Mouse (Mus musculus) left cerebral cortex, postnatal 36 days (tissue): ENCODE results near the gene Gpr179. TPM values are rescaled to one million over a fixed set of nuclear protein-coding genes. Genes with fewer than 3 reads are reported as not detected.

ENCODE experiments used
- DNase-seq, 2 experiments: peaks; one replicate each; pipeline ENCODE4 v3.0.0; 2021 to 2022; ENCODE audit warnings: low spot score in 2 of 2, mixed read lengths in 1 of 2
- intact Hi-C: fragments of 180-260 bp; cut with DNase I; formaldehyde crosslinking; loops from one replicate; pipeline ENCODE4 v1.15.1; 2025
- total RNA-seq, 2 experiments: library from RNA; stranded (reverse); gene quantifications; 2 replicates each; pipeline ENCODE4 v1.2.3; 2021

Gene Gpr179
- under 1 TPM; 0.39 to 0.52 TPM for total RNA-seq

DNA sequence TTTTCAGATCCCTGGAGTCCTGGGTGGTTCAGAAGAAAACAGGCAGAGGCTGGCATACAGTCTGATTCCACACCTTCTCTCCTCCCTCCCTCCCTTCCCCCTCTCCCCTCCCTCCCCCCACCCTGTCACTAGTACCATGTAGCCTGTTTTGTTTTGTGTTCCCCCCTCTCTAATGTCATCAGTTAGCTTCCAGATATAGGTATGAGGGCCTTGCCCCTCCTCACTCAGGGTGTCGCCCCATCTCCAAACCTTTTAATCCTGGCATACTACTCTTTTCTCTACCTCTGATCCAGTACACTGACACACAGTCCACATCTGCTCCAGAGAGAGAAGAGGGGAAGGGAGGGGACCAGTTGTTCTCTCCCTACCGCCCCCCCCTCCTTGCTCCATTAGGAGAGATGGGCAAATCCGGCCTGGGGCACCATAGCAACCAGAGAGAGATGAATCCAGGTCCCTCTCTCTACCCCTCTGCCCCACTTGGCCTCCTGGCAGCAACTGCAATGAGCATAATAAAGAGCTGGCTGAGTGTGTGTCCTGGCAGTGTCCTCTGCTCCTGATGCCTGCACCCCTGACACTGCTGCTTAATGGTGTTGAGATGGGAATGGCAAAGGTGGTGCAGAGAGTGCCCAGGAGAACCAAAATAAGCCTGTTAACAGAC lies at the start of gene Gpr179:
TSS of gene Gpr179 (minus strand) at position 51 of the 658 bp plus-strand sequence.
- DNase-seq, result no peak

DNA sequence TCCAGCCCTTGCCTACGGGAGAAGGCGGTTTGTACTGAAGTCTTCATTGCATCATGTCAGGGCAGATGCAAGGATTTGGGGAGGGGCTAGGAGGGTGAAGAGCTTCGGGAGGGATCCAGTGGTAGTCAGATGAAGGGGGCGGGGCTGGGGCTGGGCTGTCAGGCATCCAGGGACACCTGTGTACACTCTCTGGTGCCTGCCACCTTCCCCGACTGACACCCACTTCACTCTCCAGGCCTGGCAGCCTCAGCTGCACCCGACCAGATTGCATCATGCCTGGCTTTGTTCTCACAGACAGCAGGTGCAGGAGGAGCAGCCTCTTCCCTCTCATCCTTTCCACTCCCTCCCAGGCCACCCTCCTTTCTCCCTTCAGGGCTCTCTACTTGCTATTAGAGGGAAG lies 49.2 kb upstream of the Gpr179 start:
- peak; percentile 70 to 74 for DNase-seq
- intact Hi-C loops, result loop anchor here (2.0 kb wide), 1 partner anchor 38 kb away; the partner anchor contains the start of gene Socs7

More for the DNA sequence above, at the start of gene Gpr179:
- intact Hi-C loops, result no loop called here

DNA sequence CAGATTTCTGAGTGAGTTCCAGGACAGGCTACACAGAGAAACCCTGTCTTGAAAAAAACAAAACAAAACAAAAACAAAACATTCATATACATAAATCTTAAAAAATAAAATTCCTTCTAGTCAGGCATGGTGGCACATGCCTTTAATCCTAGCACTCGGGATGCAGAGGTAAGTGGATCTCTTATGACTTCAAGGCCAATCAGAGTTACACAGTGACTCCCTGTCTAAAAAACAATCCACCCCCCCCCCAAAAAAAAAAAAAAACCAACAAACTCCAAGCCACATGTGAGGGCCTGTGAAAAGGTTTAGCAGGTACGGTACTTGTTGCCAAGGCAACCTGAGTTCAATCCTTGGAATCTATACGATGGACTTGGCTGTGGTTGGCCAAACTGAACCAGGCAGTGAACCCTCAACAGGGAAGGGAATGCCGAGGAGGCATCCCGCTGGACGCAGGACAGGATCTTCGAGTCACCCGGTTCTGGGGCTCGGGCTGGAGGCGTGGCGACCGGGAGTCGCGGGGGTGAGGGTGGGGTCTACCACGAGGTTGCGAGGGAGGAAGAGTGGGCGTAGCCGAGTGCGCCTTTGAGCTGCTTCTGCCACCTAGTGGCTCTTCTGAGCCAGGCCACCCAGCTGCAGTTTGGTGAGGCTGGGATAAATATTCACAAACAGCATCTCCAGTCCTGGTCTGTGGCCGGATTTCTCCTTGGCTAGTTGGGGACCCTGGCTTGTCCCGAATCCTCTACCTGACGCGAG lies 48.3 kb upstream of the Gpr179 start:
- peak; percentile 74 to 84 for DNase-seq
- intact Hi-C loops, result loop anchor here (2.0 kb wide), 1 partner anchor 37 kb away; the partner anchor contains the start of gene Socs7

DNA sequence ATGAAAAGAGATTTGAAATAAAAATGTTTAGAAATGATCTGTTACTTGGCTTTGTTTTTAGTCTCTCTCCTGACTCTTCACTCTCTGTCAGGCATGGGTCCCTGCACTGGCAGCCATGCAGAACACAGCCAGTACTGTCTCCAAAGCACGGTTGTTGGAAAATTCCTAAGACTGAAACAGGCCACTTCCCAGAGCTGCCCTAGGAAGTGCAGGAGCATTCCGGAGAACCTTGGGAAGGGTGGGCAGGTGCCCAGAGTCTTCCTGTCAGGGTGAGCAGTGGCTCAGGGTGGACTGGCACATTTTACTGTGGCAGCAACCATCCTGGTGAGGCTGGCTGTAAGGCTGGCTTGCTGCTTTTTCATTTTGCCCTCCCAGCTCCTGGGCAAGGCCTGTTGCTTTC lies 46.6 kb upstream of the Gpr179 start:
- intact Hi-C loops, result no loop called here
- DNase-seq, result no peak

DNA sequence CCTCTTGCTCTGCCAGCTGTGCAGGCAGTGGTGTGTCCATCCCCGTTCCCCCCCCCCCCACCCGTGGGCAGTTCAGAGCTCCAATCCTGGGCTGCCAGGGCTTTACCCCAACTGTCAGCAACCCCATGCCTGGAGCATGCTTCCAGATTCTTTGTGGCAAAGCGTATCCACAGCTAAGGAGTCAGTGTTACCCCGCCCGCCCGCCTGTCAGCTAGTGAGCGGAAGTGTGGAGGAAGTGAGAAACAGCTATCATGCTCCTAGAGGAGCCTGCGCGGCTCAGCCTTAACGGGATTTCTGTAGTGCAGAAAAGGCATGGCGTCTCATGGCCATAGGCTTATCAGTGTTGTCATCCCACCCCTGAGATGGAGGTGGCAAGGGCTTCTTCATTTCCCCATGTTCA lies 42.3 kb upstream of the Gpr179 start:
- DNase-seq, result peak; percentile 72 to 76
- intact Hi-C loops, result no loop called here

DNA sequence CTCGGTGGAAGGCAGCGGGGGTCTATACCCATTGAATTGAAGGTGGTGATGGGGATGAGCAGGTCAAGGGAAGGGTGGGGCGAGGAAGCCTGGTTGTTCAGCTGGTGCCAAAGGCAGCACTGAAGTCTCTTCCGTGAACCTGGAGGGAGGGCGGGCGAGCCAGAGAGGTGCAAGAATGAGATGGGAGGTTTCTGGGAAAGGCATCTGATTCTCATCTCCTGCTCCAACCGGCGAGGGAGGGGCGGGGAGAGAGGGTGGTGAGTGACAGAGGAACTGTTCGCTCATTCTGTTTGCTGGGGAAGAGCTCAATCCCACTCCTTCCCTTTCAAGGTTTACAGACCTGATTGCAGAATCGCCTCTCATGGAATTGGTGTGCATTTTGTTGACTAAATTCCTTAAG lies 41.8 kb upstream of the Gpr179 start:
- peak in 1 of 2 experiments; percentile 43 for DNase-seq
- intact Hi-C loops, result no loop called here

DNA sequence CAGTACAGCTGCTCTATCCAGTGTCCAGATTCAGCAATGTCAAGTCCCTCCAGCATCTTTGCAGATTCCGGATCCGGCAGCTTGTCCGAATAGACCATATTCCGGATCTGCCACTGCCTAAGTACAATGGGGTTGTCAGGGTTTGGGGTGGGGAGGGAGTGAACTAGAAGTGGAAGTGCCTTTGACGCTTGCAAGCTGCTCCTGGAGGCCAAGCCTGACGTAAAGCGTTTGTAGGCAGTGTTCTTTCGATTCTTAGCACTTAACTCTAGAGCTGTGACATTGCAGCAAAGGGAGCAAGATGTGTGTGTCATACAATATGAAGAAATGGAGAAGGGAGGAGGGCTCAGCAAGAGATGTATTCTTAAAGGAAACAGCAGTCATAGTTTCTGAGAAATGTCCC lies 37.2 kb upstream of the Gpr179 start:
- DNase-seq, result no peak
- intact Hi-C loops, result no loop called here

DNA sequence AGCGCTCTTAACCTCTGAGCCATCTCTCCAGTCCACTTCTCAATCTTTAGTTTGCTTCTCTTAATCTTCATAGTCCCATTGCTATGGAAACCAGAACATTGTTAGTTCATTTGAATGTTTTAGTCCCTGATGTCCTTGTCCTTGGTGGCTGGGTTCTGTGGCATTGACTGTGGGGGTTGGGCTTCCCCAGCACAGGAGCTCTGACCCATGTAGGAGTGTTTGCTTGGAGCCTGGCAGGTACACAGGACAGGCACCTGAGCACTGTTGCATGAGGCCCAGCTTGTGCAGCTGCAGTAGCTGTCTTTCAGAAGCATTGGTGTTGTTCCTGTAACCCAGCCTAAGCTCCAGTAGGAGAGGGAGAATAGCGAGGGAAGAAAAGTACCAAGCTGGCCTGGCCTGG lies 35.9 kb upstream of the Gpr179 start:
- intact Hi-C loops, result no loop called here
- DNase-seq, result no peak

DNA sequence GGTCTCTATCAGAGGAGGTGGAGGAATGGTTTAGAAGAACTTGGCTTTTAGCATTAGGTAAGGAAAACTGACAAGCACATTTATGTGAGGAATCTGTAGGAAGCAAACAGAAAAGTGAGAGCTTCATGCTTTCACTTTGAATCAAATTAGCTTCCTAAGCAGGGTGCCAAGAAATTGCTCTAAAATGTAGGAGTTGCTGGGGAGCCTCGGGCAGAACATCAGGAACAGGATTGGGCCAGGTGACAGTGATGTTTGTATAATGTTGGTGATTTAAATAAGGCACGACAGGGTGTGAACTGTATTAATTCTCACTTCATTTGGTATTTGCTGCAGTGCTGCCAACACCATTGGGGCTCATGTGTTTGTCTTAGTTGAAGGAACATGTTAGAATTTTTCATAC lies 31.9 kb upstream of the Gpr179 start:
- intact Hi-C loops, result no loop called here
- no peak for DNase-seq

DNA sequence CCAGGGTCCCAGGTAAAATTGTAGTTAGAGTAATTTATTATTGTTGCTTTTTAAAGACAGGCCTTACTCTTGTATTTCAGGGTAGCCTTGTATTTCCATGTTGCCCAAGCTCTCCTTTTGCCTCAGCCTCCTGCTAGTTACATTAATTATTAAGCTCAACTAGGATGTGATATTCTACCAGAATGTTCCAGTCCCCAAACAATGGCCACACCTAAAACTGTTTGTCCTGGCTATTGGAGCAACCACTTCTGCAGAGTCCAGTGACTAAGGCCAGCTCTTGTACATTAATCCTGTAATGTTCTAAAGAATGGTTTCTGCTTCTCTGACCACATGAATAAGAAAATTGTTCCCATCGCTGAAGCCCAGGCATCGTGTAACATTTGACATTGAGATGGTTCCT lies 31.1 kb upstream of the Gpr179 start:
- DNase-seq, result no peak
- intact Hi-C loops, result no loop called here

DNA sequence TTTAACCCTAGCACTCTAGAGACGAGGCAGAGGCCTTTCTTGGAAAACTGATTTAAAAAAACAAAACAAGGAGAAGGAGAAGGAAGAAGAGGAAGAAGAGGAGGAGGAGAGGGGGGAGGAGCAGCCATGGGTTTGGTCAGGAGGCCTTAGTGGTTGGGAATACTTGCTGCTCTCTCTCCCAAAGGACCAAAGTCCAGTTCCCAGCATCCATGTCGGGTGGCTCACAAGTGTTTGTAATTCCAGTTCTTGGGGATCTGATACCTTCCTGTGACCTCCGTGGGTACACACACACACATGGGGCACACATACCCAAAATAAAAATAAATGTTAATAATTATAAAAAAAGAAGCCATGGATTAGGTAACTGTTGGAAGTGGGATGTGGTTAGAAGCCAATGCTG lies 28.2 kb upstream of the Gpr179 start:
- DNase-seq, result no peak
- intact Hi-C loops, result no loop called here

DNA sequence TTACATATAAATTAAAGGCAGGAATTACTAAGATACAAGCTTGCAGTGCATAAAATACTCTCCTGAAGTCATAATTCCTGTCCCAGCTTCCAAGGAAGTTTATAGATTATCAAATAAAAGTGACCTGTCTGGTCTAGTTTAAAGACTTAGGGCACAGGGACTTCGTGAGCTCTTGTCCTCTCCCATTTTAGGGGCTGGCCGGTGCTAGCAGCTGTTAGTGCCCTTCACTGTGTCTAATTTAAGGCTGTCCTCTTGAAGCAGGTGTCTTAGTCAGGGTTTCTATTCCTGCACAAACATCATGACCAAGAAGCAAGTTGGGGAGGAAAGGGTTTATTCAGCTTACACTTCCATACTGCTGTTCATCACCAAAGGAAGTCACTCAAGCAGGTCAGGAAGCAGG lies 21.5 kb upstream of the Gpr179 start:
- no peak for DNase-seq
- intact Hi-C loops, result no loop called here

DNA sequence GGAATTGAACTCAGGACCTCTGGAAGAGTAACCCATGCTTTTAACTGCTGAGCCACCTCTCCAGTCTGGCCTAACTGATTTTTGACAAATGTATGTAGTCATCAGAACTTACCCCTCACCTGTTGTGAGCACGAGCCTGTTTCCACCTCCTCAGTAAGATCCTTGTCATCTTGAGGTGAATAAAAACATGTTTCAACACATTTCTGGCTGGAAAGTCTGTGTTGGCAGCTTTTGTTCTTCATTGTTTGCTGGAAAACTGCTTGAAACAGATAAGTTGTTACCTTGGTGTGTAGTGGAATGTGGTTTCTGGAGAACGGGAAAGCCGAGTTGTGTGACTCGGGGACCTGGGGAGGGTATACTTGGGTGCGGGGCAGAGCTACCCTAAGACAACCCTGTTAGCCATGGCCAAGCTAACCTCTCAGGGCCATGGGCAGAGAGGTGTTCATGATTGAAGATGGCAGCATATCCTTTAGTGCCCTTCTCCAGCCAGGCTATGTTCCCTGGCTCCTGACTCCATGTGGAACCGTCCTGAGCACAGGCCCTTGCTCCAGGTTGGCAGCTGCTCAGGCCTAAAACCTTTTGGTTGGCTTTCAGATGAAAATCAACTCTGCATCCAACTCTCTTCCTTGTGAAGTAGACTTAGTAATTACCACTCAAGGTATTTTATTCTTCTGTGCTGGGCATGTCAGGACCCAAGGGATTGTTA lies 20.4 kb upstream of the Gpr179 start:
- DNase-seq, result no peak
- intact Hi-C loops, result no loop called here

DNA sequence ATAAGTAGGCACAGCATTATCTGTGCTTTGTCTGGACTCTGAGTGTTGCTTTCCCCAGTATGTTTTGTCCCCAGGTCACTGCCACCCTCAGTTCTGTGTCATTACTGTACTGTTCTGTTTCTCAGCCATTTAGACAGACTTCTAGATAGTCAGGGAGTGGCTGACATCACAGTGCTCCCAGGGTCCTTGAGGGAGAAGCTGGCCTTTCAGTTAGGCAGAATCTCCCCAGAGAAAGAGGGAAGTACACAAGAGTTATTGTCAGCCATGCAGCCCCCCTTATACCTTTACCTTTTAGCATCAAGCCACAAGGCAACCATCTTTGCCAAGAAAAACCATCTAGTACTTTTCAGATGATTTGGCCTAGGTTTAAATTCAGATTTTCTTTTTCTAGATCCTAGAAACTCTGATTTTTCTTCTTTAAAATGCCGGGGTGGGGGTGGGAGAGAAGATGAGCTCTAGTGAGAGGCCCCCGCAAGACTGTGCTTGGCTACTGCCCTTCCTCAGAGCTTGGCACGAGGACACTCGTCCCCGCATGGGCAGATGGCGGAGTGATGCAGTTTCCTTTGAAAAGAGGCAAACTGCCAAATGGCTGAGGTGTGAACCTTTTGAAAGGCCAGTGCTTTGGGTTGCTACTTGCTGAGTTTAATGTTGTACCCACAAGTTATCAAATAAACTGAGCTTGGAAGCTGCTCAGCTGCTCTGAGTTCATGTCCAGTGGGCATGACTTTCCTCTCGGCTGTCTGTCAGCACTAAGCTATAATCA lies 18.6 kb upstream of the Gpr179 start:
- DNase-seq, result peak; percentile 71 to 78
- intact Hi-C loops, result no loop called here

DNA sequence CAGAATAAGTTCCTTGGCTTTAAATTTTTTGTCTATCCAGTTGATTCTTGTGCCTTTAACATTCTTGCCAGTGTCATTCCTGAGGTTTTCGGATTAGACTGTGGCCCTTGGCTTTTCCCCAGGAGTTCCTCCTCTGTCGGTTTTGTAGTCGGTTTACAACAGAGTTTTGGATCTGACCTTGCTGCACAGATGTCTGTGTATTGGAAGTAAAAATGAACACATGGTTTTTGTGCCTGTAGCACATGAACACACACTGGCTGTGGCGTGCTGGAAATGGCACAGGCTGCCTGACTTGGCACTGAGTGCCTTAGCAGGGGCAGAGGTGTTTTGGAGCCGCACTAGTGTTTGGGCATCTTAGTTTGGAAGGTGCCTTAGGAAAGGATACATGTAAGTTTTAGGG lies 16.6 kb upstream of the Gpr179 start:
- intact Hi-C loops, result no loop called here
- DNase-seq, result no peak

DNA sequence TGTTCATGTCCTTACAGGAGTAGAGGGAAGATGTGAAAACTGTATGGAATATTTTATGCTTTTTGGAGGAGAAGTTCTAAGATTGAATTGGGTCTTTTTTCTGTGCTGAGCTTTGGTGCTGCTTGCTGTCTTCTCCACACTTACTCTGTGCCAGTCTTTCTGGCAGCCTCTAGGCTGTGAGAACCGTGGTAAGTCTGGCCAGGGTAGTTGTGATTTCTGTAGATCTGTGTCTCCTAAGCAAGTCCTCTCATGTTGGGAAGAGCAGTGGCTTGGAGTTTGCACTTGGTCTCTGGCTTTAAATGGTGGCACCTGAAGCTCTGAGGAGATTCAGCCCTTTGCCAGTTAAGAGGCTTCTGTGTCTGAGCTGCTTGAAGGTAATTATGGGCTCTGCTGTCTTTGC lies 13.7 kb upstream of the Gpr179 start:
- intact Hi-C loops, result no loop called here
- no peak for DNase-seq

DNA sequence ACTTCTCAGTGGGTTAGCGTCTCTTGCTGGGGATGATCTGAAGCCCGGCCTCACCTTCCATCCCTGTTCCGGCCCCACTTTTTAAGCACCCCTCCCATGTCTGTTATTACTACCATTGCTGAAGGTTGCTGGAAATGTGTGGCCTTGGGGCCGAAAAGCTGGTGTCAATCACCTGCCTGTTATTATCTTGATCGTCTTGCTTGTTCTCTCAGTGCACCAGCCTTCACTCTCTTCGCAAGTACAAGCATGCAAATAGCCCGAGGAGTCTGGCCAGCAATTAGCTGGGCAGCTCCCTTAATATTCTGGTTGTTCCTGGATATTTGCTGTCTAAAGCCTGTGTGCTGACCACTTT lies 11.7 kb upstream of the Gpr179 start:
- intact Hi-C loops, result loop anchor here (2.0 to 5.0 kb wide), 2 partner anchors 37 to 104 kb away; no protein-coding TSS in a partner anchor
- DNase-seq, result no peak

DNA sequence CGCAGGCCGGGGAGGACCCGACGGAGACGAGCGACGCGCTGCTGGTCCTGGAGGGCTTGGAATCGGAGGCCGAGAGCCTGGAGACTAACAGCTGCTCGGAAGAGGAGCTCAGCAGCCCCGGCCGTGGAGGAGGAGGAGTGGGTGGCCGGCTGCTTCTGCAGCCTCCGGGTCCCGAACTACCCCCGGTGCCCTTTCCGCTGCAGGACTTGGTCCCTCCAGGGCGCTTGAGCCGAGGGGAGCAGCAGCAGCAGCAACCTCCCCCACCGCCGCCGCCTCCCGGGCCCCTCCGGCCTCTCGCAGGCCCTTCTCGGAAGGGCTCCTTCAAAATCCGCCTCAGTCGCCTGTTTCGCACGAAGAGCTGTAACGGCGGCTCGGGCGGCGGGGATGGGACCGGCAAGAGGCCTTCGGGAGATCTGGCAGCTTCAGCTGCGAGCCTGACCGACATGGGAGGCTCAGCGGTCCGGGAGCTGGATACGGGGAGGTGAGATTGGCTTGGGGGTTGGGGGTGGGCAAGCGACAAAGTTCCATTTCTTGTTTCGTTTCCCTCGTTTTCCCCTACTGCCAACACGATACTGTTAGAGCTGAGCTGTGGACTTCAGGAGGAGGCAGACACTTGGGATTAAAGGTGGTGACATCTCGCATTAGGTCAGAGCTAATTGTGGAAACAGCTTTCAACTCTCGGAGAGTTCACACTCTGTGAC lies 11.2 kb upstream of the Gpr179 start:
- intact Hi-C loops, result loop anchor here (2.0 to 5.0 kb wide), 2 partner anchors 38 to 104 kb away; no protein-coding TSS in a partner anchor
- peak; percentile 36 to 39 for DNase-seq

DNA sequence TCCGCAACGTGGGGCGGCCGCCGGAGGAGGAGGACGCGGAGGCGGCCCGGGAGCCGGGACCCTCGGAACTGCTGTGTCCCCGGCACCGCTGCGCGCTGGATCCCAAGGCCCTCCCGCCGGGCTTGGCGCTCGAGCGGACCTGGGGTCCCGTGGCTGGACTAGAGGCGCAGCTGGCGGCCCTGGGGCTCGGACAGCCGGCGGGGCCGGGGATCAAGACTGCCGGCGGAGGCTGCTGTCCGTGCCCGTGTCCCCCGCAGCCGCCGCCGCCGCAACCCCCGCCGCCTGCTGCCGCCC lies 10.7 kb upstream of the Gpr179 start:
- intact Hi-C loops, result loop anchor here (2.0 to 5.0 kb wide), 2 partner anchors 38 to 105 kb away; no protein-coding TSS in a partner anchor
- DNase-seq, result peak; percentile 41 to 58
